Mouse (Mus musculus) forebrain, embryonic 12.5 days (tissue): ENCODE measurements around the gene Per2. TPM values are rescaled to one million over a fixed set of nuclear protein-coding genes. Genes with fewer than 3 reads are reported as not detected.

ENCODE experiments used
- ATAC-seq: fragments of 200-750 bp; cut with Nextera tagmentation; 2 replicates; pipeline ENCODE4 v1.8.0; 2017; ENCODE audit warnings: moderate TSS enrichment; ENCODE audit not compliant: low FRiP score
- H3K27ac ChIP-seq: fragments of 300-500 bp; sonication (generic); 2 replicates; pipeline ENCODE4 v1.5.1; 2016; ENCODE audit warnings: mild to moderate bottlenecking
- H3K27me3 ChIP-seq: fragments of 300-500 bp; sonication (generic); 2 replicates; pipeline ENCODE4 v1.6.1; 2016; ENCODE audit warnings: mild to moderate bottlenecking
- H3K36me3 ChIP-seq: fragments of 300-500 bp; sonication (generic); replicated peaks from 2 replicates; pipeline ENCODE4 v1.6.1; 2016; ENCODE audit warnings: mild to moderate bottlenecking
- H3K4me1 ChIP-seq: fragments of 300-500 bp; sonication (generic); 2 replicates; pipeline ENCODE4 v1.6.1; 2016
- H3K4me2 ChIP-seq: fragments of 300-500 bp; sonication (generic); 2 replicates; pipeline ENCODE4 v1.6.1; 2016; ENCODE audit warnings: mild to moderate bottlenecking, moderate library complexity
- H3K4me3 ChIP-seq: fragments of 300-500 bp; sonication (generic); replicated peaks from 2 replicates; pipeline ENCODE4 v1.5.1; 2016; ENCODE audit warnings: mild to moderate bottlenecking
- H3K9ac ChIP-seq: fragments of 300-500 bp; sonication (generic); 2 replicates; pipeline ENCODE4 v1.6.1; 2016; ENCODE audit warnings: mild to moderate bottlenecking
- H3K9me3 ChIP-seq: fragments of 300-500 bp; sonication (generic); 2 replicates; pipeline ENCODE4 v1.6.1; 2016
- WGBS: fragments of 180-500 bp; shearing (Covaris S2); methylation state at CpG from one replicate; pipeline ENCODE4 v1.1.7; 2016; 5-methylcytosine and 5-hydroxymethylcytosine counted together
- polyA plus RNA-seq: library from polyadenylated mRNA; unstranded; fragments of >200 nt; fragmentation: Nextera tagmentation; extraction: Ambion mirVana; gene quantifications from 2 replicates; pipeline ENCODE4 v1.2.1, GENCODE M21; 2016

Per2 gene
- polyA plus RNA-seq, 1 experiment from 2014 or later = 3.7 TPM

DNA sequence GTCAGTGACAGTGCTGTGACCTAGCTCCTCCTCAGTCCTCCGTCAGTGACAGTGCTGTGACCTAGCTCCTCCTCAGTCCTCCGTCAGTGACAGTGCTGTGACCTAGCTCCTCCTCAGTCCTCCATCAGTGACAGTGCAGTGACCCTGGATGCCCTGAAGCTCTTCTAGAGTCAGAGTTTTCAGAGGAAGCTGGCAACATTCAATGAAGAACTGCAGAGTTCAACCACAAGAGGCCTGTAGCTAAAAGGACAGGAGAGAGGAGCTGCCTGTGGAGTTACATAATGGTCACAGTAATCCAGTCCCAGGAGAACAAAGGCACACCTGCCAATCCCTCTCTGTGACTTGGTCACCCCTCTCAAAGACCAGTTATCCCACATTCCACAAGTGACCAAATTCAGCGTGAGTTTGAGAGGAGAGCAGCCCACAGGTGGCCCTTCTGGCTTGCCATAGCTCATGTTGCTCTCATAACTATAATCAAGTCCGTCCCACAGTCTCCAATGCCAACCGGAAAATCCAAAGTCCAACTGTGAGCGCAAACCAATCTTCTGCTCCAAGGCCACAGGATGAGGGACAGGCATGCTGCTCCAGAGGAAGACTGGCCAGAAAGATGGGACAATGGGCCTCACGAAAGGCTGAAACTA lies 16.7 kb downstream of the Per2 start:
- no peak for ATAC-seq
- H3K36me3 ChIP-seq = peaks cover 14% of the 10 kb centered on the region
- no peak overlapping the region for H3K4me3 ChIP-seq
- H3K9ac ChIP-seq = no peak overlapping the region
- no peaks in the 10 kb centered on the region for H3K27me3 ChIP-seq
- 68% methylated on average over 7 of the region's 7 CpGs for WGBS
- no peak overlapping the region for H3K27ac ChIP-seq
- H3K4me2 ChIP-seq = no peak overlapping the region
- peaks cover 4% of the 10 kb centered on the region; the same call in 1 of the 2 replicates for H3K4me1 ChIP-seq
- H3K9me3 ChIP-seq = 0 out of 2 replicates have a peak, but pooled peaks cover 3% of the 10 kb centered on the region

DNA sequence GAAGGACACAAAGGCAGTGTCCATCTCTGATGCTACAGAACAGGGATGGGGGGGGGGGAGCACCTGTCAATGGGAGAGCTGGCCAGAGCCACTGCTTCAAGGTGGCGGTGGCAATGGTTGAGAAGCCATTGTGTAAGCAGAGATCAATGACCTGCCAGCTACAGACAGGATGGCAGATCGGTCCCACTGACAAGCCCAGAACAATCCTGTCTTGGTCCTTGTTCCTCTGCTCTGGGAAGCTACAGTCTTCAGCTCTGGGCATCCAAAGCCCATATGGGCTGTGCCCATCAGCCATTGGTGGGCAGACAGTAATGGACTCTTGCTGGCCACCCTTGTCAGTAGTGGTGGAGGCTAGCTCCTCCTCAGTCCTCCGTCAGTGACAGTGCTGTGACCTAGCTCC lies 17.3 kb downstream of the Per2 start:
- Histone ChIP-seq H3K9ac (no peak overlapping the region), H3K9me3 (no peaks in the 10 kb centered on the region), H3K4me3 (no peak overlapping the region), H3K27ac (no peak overlapping the region), H3K27me3 (no peaks in the 10 kb centered on the region), H3K4me2 (no peak overlapping the region), H3K4me1 (peaks cover 4% of the 10 kb centered on the region; the same call in 1 of the 2 replicates), H3K36me3 (peaks cover 7% of the 10 kb centered on the region; the same call in 1 of the 2 replicates)
- WGBS = 81% methylated on average over 3 of the region's 3 CpGs
- ATAC-seq = no peak

DNA sequence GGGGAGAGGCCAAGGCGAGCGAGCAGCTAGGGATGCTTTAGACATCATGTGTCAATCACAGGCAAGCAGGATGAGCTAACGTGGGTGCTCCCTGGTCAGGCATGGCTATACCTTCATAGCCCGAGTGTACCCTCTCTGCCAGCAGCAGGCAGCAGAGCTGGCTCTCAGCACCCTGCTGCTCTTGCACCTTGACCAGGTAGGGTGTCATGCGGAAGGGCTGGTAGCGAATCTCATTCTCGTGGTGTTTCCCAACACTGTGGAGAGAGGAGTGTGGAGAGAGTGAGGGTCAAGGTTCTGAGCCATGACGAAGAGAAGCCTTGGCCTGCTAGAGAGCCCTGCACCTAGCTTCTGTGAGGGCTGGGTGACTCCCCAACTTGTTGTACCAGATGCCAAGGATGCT lies 19.3 kb downstream of the Per2 start:
- Histone ChIP-seq H3K27ac (no peak overlapping the region), H3K4me3 (no peak overlapping the region), H3K4me2 (no peak overlapping the region), H3K9ac (no peak overlapping the region), H3K4me1 (peaks cover 12% of the 10 kb centered on the region), H3K9me3 (no peaks in the 10 kb centered on the region), H3K36me3 (peaks cover 4% of the 10 kb centered on the region; the same call in 1 of the 2 replicates), H3K27me3 (no peaks in the 10 kb centered on the region)
- no peak for ATAC-seq
- 95% methylated on average over 8 of the region's 8 CpGs for WGBS

DNA sequence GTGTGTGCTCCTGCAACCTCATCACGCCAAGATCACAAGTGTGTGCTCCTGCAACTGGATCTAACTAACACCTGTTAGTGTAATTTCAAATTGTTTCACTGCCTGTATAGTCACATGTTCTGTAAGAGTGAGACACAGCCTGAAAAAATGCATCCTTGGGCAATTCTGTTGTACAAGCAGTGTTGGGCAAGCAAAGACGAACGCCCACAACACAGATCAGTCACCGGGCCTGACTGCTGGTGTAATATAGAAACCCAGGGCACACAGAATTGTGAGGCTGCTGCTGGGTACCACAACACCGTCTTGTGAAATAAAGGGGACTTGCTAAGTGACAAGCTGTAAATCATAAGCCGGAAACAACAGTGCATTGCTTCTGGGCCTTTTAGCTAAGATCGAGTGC lies 21.6 kb downstream of the Per2 start:
- no peaks in the 10 kb centered on the region for H3K9me3 ChIP-seq
- no peak overlapping the region for H3K4me2 ChIP-seq
- no peaks in the 10 kb centered on the region for H3K27me3 ChIP-seq
- peaks cover 9% of the 10 kb centered on the region for H3K4me1 ChIP-seq
- no peak overlapping the region for H3K4me3 ChIP-seq
- H3K9ac ChIP-seq = no peak overlapping the region
- no peaks in the 10 kb centered on the region for H3K36me3 ChIP-seq
- ATAC-seq = no peak
- no peak overlapping the region for H3K27ac ChIP-seq
- WGBS = 95% methylated on average over 7 of the region's 7 CpGs

DNA sequence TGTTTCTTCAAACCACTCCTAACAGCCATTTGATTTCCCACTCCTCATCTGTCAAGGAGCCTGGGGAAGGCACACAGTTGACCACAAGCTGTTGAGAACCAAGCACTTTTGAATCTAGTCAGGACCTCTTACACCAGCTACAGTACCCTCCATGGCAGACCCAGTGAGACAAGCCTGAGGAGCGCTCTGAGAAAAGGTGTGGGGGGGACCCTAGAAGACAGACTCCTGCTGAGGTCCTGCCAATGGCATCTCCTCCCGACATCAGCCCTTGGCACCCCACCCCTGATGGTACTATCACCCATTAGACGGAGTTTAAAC lies 22.1 kb downstream of the Per2 start:
- Histone ChIP-seq H3K27me3 (no peaks in the 10 kb centered on the region), H3K9ac (no peak overlapping the region), H3K27ac (no peak overlapping the region), H3K36me3 (no peaks in the 10 kb centered on the region), H3K4me3 (no peak overlapping the region), H3K4me2 (no peak overlapping the region), H3K4me1 (peaks cover 7% of the 10 kb centered on the region; the same call in 1 of the 2 replicates), H3K9me3 (no peaks in the 10 kb centered on the region)
- 91% methylated on average over 3 of the region's 3 CpGs for WGBS
- no peak for ATAC-seq

DNA sequence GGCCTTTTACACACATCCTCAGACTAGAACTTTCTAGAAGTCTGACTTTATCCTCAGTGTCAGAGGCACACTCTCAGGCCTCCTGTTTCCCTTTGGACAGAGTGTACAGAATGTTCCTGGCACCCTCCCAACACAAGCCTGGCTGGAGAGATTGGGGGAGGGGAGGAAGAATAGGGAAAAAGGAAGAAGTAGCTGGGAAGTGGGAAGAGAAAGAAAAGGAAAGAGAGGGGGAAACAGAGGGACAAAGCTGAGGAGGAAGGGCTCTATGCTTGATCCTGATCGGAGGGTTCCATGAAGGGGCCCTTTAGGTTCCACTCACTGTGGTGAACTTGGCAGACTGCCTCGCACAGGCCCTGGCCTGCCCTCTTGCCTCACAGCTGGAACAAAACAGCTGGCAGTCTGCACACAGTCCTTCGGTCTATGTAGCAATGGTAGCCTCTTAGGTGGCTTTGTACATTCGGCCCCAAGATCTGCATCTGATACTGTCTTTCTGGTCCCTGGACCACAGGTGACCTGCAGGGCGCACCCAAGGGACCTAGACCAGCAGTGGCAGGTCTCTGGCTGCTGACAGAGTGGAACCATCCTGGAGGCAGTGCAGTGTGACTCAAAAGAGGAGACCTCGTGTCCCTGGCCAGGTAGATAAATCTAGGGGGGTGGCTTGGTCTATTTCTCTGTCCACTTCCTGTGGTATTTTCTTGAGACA lies 22.6 kb downstream of the Per2 start:
- Histone ChIP-seq H3K4me1 (peaks cover 7% of the 10 kb centered on the region; the same call in 1 of the 2 replicates), H3K4me3 (no peak overlapping the region), H3K36me3 (no peaks in the 10 kb centered on the region), H3K9ac (no peak overlapping the region), H3K4me2 (no peak overlapping the region), H3K27me3 (no peaks in the 10 kb centered on the region), H3K9me3 (no peaks in the 10 kb centered on the region), H3K27ac (no peak overlapping the region)
- no peak for ATAC-seq
- WGBS = 88% methylated on average over 6 of the region's 6 CpGs

DNA sequence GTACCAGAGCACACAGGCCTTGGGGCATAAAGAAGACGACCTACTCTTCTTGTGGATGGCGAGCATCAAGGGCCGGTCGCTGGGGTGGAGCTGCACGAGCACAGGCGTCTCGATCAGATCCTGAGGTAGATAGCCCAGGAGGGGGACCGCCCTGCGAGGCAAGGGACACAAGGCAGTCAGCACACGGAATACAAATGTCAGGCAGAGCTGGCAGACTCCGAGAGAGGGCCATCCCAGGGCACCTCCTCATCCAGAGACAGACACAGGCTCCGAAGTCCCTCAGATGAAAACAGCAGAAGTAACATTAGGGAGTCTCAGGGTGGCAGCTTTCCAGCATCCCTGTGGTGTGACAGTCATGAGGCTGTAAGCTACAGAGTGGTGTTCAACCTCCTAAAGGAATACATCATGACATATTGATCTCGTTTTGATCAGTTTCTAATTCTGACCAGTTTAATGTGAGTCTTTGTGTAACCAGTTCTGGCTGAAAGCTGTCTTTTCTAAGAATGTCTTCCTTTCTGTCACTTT lies 23.5 kb downstream of the Per2 start:
- H3K27ac ChIP-seq = no peak overlapping the region

DNA sequence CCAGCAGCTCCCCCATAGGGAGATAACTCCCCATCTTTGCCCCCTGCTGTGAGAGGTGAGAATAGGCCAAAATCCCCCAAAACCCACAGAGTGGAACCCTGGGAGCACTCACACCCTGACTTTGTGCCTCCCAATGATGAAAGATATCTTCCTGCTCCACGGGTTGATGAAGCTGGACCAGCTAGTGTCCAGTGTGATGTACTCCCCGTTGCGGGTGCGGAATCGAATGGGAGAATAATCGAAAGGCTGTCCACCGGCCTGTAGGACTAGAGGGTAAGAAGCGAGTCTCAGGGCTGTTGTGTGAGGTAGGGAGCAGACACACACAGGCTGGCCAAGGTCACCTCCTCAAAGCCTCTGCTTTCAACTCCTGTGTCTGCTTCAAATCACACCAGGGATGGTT lies 24.2 kb downstream of the Per2 start:
- WGBS = 94% methylated on average over 8 of the region's 8 CpGs
- Histone ChIP-seq H3K27me3 (no peaks in the 10 kb centered on the region), H3K4me2 (no peak overlapping the region), H3K9ac (no peak overlapping the region), H3K36me3 (no peaks in the 10 kb centered on the region), H3K9me3 (no peaks in the 10 kb centered on the region), H3K4me1 (peaks cover 7% of the 10 kb centered on the region; the same call in 1 of the 2 replicates), H3K4me3 (no peak overlapping the region), H3K27ac (no peak overlapping the region)
- no peak for ATAC-seq

More for the DNA sequence above, 23.5 kb downstream of the Per2 start:
- no peak overlapping the region for H3K4me2 ChIP-seq
- 87% methylated on average over 13 of the region's 13 CpGs for WGBS
- H3K4me3 ChIP-seq = no peak overlapping the region
- peaks cover 7% of the 10 kb centered on the region; the same call in 1 of the 2 replicates for H3K4me1 ChIP-seq
- no peaks in the 10 kb centered on the region for H3K36me3 ChIP-seq
- H3K27me3 ChIP-seq = no peaks in the 10 kb centered on the region
- no peak for ATAC-seq
- no peaks in the 10 kb centered on the region for H3K9me3 ChIP-seq
- no peak overlapping the region for H3K9ac ChIP-seq

DNA sequence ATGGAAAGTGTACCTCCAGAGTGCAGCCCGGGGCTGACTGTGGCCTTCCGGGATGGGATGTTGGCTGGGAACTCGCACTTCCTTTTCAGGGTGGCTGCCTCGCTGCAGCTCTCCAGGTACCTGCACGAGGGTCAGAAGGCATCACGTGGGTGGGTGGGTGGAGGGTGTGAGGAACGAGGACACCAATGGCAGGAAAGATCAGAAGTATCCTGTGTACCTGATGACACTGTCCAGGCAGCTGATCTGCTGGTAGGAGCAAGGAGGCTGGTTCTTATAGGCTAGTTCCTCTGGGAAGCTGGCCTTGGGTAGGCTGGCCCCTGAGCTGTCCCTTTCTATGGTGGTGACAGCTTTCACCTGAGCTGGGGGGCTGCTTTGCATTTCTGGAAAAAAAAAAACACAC lies 28.4 kb downstream of the Per2 start:
- 83% methylated on average over 7 of the region's 7 CpGs for WGBS

DNA sequence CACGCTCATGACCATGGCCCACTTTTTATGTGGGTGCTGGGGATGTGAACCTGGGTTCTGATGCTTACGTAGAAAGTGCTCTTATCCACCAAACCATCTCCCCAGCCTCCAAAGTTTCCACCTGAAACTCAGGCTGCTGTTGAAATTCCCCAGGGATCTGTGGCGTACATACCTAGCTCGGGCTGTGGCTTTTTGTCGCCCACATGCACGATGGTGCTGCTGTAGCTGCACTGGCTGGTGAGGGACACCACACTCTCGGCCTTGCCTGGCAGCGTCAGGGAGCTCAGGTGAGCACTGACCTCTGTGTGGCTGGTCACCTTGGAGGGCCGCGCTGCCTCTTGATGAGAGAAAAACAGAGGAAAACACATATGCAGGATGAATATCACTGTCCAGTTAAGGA lies 29.9 kb downstream of the Per2 start:
- no peak for ATAC-seq
- no peaks in the 10 kb centered on the region for H3K4me1 ChIP-seq
- H3K9ac ChIP-seq = no peak overlapping the region
- no peaks in the 10 kb centered on the region for H3K27me3 ChIP-seq
- no peak overlapping the region for H3K4me2 ChIP-seq
- H3K27ac ChIP-seq = no peak overlapping the region
- no peaks in the 10 kb centered on the region for H3K9me3 ChIP-seq
- no peak overlapping the region for H3K4me3 ChIP-seq
- H3K36me3 ChIP-seq = 0 out of 2 replicates have a peak, but pooled peaks cover 5% of the 10 kb centered on the region
- WGBS = 90% methylated on average over 10 of the region's 10 CpGs

More for the DNA sequence above, 28.4 kb downstream of the Per2 start:
- 0 out of 2 replicates have a peak, but pooled peaks cover 5% of the 10 kb centered on the region for H3K36me3 ChIP-seq
- no peak overlapping the region for H3K4me2 ChIP-seq
- no peak overlapping the region for H3K4me3 ChIP-seq
- H3K9ac ChIP-seq = no peak overlapping the region
- H3K27me3 ChIP-seq = no peaks in the 10 kb centered on the region
- no peaks in the 10 kb centered on the region for H3K9me3 ChIP-seq
- H3K27ac ChIP-seq = no peak overlapping the region
- no peaks in the 10 kb centered on the region for H3K4me1 ChIP-seq
- ATAC-seq = no peak

DNA sequence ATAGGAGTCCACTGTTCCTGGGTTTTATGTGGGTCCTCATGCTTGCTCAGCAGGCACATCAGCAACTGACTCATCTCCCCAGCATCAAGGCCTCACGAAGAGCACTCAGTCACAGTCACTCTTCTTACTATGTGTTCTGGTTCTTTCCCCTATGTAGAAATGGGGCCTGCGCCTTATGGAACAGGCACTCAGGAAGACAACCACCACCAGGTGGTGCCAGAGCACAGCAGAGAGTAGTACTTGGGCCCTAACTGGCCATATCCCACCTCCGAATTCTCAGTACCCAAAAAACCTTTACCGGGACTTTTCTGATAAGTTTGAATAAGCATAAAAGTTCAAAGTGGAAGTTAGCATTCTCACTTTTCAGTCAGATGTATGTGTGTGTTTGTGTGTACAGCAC lies 30.5 kb downstream of the Per2 start:
- no peak overlapping the region for H3K9ac ChIP-seq

DNA sequence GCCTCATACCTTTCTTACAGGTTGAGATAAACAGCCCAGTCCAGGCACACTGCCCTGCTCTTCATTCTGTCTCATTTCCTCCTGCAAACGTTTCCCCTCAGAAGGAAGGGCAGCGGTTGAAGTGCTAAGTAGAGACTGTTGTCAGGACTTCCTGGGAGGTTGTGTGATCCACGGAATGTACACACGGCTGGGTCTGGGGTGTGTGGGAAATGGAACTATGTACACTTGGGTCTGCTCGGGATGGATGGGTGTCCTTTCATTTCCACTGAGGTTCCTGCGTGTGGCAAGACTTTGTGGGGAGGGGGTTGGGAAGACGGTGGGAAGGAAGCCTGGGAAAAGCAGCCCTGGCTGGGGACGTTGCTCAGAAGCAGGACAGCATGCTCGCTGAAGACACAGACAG lies 32.7 kb downstream of the Per2 start:
- H3K4me1 ChIP-seq = no peaks in the 10 kb centered on the region
- no peak overlapping the region for H3K9ac ChIP-seq

More for the DNA sequence above, 30.5 kb downstream of the Per2 start:
- Histone ChIP-seq H3K4me3 (no peak overlapping the region), H3K27ac (no peak overlapping the region), H3K9me3 (no peaks in the 10 kb centered on the region), H3K4me1 (no peaks in the 10 kb centered on the region), H3K27me3 (no peaks in the 10 kb centered on the region), H3K4me2 (no peak overlapping the region), H3K36me3 (0 out of 2 replicates have a peak, but pooled peaks cover 5% of the 10 kb centered on the region)
- peak; percentile 75; the same call in 1 of the 2 replicates for ATAC-seq
- 46% methylated on average over 4 of the region's 4 CpGs for WGBS

More for the DNA sequence above, 32.7 kb downstream of the Per2 start:
- ATAC-seq = no peak
- WGBS = 83% methylated on average over 9 of the region's 9 CpGs
- 0 out of 2 replicates have a peak, but pooled peaks cover 5% of the 10 kb centered on the region for H3K36me3 ChIP-seq
- no peaks in the 10 kb centered on the region for H3K9me3 ChIP-seq
- H3K27me3 ChIP-seq = no peaks in the 10 kb centered on the region
- no peak overlapping the region for H3K4me3 ChIP-seq
- H3K27ac ChIP-seq = no peak overlapping the region
- no peak overlapping the region for H3K4me2 ChIP-seq
